Mouse (Mus musculus): ENCODE measurements around the gene Olfr1504.
"Not testable (repeated sequence)": the region's sequence is repeated elsewhere in the genome, so short reads cannot be mapped to it uniquely, and the experiment has no call there.

Olfr1504 gene

GRCm38 (mm10) chr19:13897828-13898227 is at the start of gene Olfr1504:
TSS of gene Olfr1504 (minus strand) at chr19:13897928.
- DNase-seq = no peak

DNA sequence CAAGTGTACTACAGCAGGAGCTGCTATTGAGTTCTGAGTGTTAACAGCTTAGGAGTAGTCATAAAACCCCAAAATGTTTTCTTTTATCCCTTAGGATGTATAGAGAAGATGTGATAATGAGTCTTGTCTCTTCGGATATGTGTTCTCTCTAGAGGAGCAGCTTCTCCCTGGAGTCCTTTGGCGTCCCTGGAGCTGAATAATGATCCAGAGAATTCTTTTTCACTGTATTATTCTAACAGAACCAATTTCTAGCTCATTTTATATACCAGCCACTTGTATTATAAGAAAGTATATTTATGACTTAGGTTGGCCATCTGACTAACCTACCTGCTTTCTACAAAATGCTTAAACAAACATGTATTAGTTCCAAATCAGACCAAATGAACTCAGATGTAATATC is 15.5 kb upstream of the Olfr1504 start, which contains the start of gene Olfr1505:
TSS of gene Olfr1505 (plus strand) at position 301 of the 400 bp plus-strand sequence.
- DNase-seq = no peak

GRCm38 (mm10) chr19:13861495-13861894 is 36.2 kb downstream of the Olfr1504 start, which contains the start of gene Olfr1502:
TSS of gene Olfr1502 (plus strand) at chr19:13861795.
- DNase-seq = no peak

- not testable (repeated sequence) for DNase-seq
Measured at GRCm38 (mm10) chr19:13850592-13850991, 47.1 kb downstream of the Olfr1504 start, which contains the start of gene Olfr1501. TSS of gene Olfr1501 (minus strand) at chr19:13850692.
